Mouse (Mus musculus) lung, postnatal 0 days (tissue): ENCODE results near the gene Sytl1. TPM values are rescaled to one million over a fixed set of nuclear protein-coding genes. Genes with fewer than 3 reads are reported as not detected.

Source experiments
- ATAC-seq: fragments of 200-750 bp; cut with Nextera tagmentation; 2 replicates; pipeline ENCODE4 v1.8.0; 2017; ENCODE audit warnings: moderate library complexity
- DNase-seq: peaks from one replicate; pipeline ENCODE4 v3.0.0-alpha.2; 2016; ENCODE audit warnings: low spot score
- H3K27ac ChIP-seq: fragments of 300-500 bp; sonication (generic); 2 replicates; pipeline ENCODE4 v1.5.1; 2014; ENCODE audit warnings: antibody characterized with exemption, mild to moderate bottlenecking, low read length, mixed read lengths
- H3K27me3 ChIP-seq: fragments of 300-500 bp; sonication (generic); replicated peaks from 2 replicates; pipeline ENCODE4 v1.6.1; 2014; ENCODE audit warnings: low read length, mixed read lengths; ENCODE audit not compliant: insufficient read depth
- H3K36me3 ChIP-seq: fragments of 300-500 bp; sonication (generic); 2 replicates; pipeline ENCODE4 v1.6.1; 2014; ENCODE audit warnings: low read length, mixed read lengths; ENCODE audit not compliant: insufficient read depth
- H3K4me1 ChIP-seq: fragments of 300-500 bp; sonication (generic); 2 replicates; pipeline ENCODE4 v1.6.1; 2014; ENCODE audit warnings: antibody characterized with exemption, low read depth, low read length, mixed read lengths; ENCODE audit not compliant: insufficient read depth
- H3K4me2 ChIP-seq: fragments of 300-500 bp; sonication (generic); replicated peaks from 2 replicates; pipeline ENCODE4 v1.6.1; 2014; ENCODE audit warnings: low read depth, mild to moderate bottlenecking, low read length, moderate library complexity, mixed read lengths
- H3K4me3 ChIP-seq: fragments of 300-500 bp; sonication (generic); 2 replicates; pipeline ENCODE4 v1.5.1; 2014; ENCODE audit warnings: low read depth, low read length
- H3K9ac ChIP-seq: fragments of 300-500 bp; sonication (generic); replicated peaks from 2 replicates; pipeline ENCODE4 v1.6.1; 2014; ENCODE audit warnings: low read depth, mild to moderate bottlenecking
- H3K9me3 ChIP-seq: fragments of 300-500 bp; sonication (generic); 2 replicates; pipeline ENCODE4 v1.6.1; 2016; ENCODE audit warnings: low read length, mixed read lengths
- CTCF ChIP-seq: IDR thresholded peaks from 2 replicates; pipeline ENCODE4 v1.5.1; 2016; ENCODE audit warnings: antibody characterized with exemption, mild to moderate bottlenecking
- EP300 ChIP-seq: IDR thresholded peaks from 2 replicates; pipeline ENCODE4 v1.6.1; 2016; ENCODE audit warnings: antibody characterized with exemption, mild to moderate bottlenecking, control low read depth
- WGBS: fragments of 180-500 bp; shearing (Covaris S2); extraction: QIAGEN DNeasy Blood & Tissue Kit; methylation state at CpG from one replicate; pipeline ENCODE4 v1.1.7; 2014; 5-methylcytosine and 5-hydroxymethylcytosine counted together
- polyA plus RNA-seq: library from polyadenylated mRNA; unstranded; fragments of >200 nt; fragmentation: Nextera tagmentation; extraction: Ambion mirVana; gene quantifications from 2 replicates; pipeline ENCODE4 v1.2.1, GENCODE M21; 2015

Gene Sytl1
- polyA plus RNA-seq, 1 experiment from 2014 or later: 3.3 TPM

DNA sequence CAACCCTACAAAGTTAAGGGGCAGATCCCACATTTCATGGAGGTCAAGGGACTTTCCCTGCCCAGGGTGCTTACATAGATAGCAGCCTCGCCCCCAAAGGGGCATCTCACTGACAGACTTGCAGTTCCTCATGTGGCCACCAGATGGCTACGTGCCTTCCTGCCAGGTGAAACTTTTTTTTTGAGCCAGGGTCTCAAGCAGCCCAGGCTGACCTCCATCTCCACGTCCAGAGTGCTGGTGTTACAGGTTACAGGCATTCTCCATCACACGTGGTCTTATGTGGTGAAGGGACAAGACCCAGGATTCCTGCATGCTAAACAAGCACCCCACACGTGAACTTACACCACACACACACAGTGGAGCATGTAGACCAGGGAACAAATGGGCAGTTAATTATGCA is 45.3 kb downstream of the Sytl1 start:
- no peak overlapping the region for H3K4me2 ChIP-seq
- H3K36me3 ChIP-seq: no peaks in the 10 kb centered on the region
- peak; percentile 73 for DNase-seq
- no peak overlapping the region for H3K27ac ChIP-seq
- H3K4me3 ChIP-seq: no peak overlapping the region
- no peaks in the 10 kb centered on the region for H3K27me3 ChIP-seq
- ATAC-seq: no peak
- 7% methylated on average over 5 of the region's 5 CpGs for WGBS
- no peaks in the 10 kb centered on the region for H3K9me3 ChIP-seq
- H3K4me1 ChIP-seq: 0 out of 2 replicates have a peak, but pooled peaks cover 7% of the 10 kb centered on the region
- no peak for TF ChIP-seq EP300
- peak; percentile 96 for TF ChIP-seq CTCF
- H3K9ac ChIP-seq: no peak overlapping the region

DNA sequence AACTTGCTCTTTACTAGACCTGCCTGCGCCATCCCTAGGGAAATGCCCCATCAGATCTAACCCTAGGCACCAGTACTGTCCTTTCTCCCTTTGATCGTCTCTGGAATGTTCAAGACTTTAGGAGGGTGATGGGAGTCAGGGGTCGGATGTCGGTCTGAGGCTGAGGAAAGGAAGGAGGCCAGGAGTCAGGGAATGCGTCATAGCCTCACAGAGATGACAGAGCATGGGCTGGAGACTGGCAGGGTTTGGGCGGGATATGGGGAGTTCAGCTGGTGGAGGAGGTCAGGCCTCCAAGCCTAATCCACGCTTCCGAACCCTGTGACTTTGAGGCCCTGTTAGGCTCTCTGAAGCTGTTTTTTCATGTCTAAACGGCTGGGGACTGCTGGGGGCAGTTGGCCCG is 49.3 kb downstream of the Sytl1 start:
- no peaks in the 10 kb centered on the region for H3K9me3 ChIP-seq
- TF ChIP-seq EP300 (no peak), CTCF (no peak)
- 0 out of 2 replicates have a peak, but pooled peaks cover 3% of the 10 kb centered on the region for H3K27me3 ChIP-seq
- H3K27ac ChIP-seq: no peak overlapping the region
- no peaks in the 10 kb centered on the region for H3K36me3 ChIP-seq
- H3K4me2 ChIP-seq: peak overlapping the region; percentile 99; the same call in 1 of the 2 replicates
- DNase-seq (peak; percentile 21), ATAC-seq (0 out of 2 replicates have a peak, but pooled peaks have one; percentile 3)
- no peak overlapping the region for H3K4me3 ChIP-seq
- WGBS: 18% methylated on average over 10 of the region's 10 CpGs
- H3K9ac ChIP-seq: no peak overlapping the region
- 0 out of 2 replicates have a peak, but pooled peaks cover 4% of the 10 kb centered on the region for H3K4me1 ChIP-seq

DNA sequence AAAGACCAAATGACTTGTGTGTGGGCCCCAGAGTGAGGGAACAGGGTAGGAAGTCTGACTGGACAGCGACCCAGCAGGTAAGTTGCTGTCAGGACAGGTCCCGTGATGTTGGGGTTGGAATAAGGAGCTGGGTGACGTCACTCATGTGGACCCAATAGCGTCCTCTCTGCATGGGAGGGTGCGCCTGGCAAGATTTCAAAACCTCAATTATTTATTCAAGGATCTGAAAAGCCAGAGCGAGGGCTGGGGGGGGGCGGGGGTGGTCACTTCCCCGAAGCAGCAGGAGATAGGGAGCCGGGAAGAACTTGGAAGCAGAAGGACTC is 49.7 kb downstream of the Sytl1 start:
- Histone ChIP-seq H3K36me3 (no peaks in the 10 kb centered on the region), H3K9ac (no peak overlapping the region), H3K4me3 (no peak overlapping the region), H3K4me2 (peak overlapping the region; percentile 99), H3K4me1 (0 out of 2 replicates have a peak, but pooled peaks cover 4% of the 10 kb centered on the region), H3K27ac (no peak overlapping the region), H3K9me3 (no peaks in the 10 kb centered on the region), H3K27me3 (0 out of 2 replicates have a peak, but pooled peaks cover 3% of the 10 kb centered on the region)
- ATAC-seq (peak; percentile 53), DNase-seq (peak; percentile 70)
- 5% methylated on average over 9 of the region's 9 CpGs for WGBS
- TF ChIP-seq CTCF (peak; percentile 36), EP300 (no peak)

DNA sequence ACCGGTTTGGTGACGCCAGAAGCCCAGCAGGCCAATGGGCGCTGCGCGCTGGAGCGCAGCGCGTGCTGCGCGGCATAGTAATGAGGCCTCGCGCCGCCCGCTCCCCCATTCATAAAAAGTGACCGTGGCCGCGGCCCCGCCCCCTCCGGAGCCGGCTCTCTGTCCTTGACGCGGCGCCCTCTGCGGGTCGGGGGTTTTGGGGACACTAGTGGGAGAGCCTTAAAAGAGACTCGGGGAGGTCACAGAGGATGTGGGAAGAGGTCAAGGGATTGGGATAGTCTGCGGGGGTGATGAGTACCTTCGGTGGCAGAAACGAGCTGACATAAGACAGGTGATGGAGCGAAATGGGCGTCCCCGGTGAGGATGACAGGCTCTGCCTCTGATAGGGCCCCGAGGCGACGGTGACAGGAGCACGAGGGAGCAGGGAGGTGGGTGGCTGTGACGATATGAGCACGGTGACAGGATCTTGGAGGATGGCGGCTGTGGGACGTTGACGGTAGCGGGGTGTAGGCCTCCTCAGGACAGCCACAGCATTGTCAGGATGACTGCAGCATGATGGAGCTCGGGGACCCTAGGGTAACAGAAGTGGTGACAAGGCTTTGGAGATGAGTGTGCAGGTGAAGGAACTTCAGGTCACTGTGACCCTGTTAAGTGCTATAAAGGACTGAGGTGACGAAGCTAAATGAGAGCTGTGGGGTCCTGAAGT is 50.2 kb downstream of the Sytl1 start:
- Histone ChIP-seq H3K4me3 (peak overlapping the region; percentile 48), H3K9me3 (no peaks in the 10 kb centered on the region), H3K27ac (no peak overlapping the region), H3K36me3 (no peaks in the 10 kb centered on the region), H3K4me1 (0 out of 2 replicates have a peak, but pooled peaks cover 4% of the 10 kb centered on the region), H3K4me2 (peak overlapping the region; percentile 99), H3K9ac (peak overlapping the region; percentile 16; the same call in 1 of the 2 replicates), H3K27me3 (0 out of 2 replicates have a peak, but pooled peaks cover 3% of the 10 kb centered on the region)
- ATAC-seq (peak; percentile 89), DNase-seq (peak; percentile 87)
- TF ChIP-seq CTCF: peak; percentile 55
- no peak for TF ChIP-seq EP300
- 2% methylated on average over 43 of the region's 44 CpGs for WGBS

DNA sequence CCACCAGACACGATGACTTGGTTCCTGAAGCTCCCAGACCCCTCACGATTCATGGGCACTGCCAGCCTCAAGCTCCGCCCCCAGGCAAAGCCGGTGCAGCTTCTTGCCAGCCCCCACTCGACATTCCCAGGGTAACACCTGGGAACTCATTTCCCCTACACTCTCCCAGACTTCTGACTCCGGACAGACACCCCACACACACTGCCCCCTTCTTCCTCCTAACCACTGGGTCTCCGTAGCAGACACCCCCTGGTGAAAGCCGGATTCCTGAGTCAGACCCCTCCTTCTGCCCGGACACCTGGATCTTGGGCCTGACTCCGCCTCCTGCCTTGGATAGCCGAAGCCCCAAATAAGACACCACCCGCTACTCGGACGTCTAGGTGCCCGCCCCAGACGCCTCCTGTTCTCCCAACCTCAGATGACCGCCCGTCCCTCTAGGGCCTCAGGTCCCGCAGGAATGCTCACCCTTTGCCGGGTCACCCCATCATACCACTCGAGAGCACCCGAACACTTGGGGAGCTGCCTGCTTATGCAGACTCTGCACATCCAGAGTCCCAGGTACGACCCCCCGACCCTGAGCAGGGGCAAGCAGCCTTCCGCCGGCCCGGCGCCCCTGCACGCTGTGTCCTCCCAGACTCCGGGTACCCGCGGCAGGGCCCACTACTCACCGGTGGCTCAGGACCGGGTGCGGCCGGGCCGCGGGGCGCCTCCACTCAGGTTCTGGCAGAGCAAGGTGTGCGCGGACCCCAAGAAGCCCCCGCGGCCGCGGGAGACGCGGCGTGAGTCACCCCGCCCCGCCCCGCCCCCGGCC is 51.0 kb downstream of the Sytl1 start, which contains the start of the genes Cd164l2 and Gpr3:
Gene Cd164l2 (plus strand): TSS at position 381 of the 811 bp plus-strand sequence.
Gene Gpr3 (minus strand): TSS at position 786 of the 811 bp plus-strand sequence.
- Histone ChIP-seq H3K36me3 (no peaks in the 10 kb centered on the region), H3K9me3 (no peaks in the 10 kb centered on the region), H3K27me3 (0 out of 2 replicates have a peak, but pooled peaks cover 3% of the 10 kb centered on the region), H3K4me1 (0 out of 2 replicates have a peak, but pooled peaks cover 4% of the 10 kb centered on the region), H3K27ac (no peak within 1 kb of the TSS), H3K9ac (peak within 1 kb of the TSS; percentile 16; the same call in 1 of the 2 replicates), H3K4me2 (peak within 1 kb of the TSS; percentile 99), H3K4me3 (peak within 1 kb of the TSS; percentile 48)
- ATAC-seq (peak; percentile 14), DNase-seq (no peak)
- 3% methylated on average over 46 of the region's 52 CpGs for WGBS
- TF ChIP-seq EP300 (no peak), CTCF (no peak)
